Mouse (Mus musculus): ENCODE measurements around the gene Igfbp1.

DNA sequence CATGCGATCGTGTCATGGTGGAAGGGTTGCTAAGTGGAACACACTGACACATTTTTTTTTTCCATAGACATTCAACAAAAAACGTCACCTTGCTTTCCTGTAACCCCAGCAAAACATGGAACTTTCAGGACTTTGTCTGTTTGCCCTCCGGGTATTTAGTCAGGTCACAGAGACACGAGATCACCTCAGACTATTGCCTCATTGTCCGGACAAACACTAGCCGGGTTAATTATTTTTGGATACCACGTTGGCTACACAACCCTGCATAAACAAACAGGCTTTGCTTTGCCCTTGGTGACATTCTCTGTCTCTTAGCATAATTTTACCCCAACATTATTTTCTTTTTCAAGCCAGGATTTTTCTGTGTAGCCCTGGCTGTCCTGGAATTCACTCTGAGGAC lies 44.5 kb upstream of the Igfbp1 start:
- TF ChIP-seq CTCF (IDR thresholded peaks at IDR 0.05; ENCODE audit: insufficient read depth, low read depth, low read length) (no peak), POLR2A (IDR thresholded peaks at IDR 0.05; ENCODE audit: insufficient read depth, low read depth, low read length) (no peak)

Measured in olfactory bulb, adult 2 months (tissue).